8 mouse cellular contexts compared by ENCODE assay signal in genomic region chr6:85068322-85069022, GRCm38 (mm10). TPM values are rescaled to one million over a fixed set of nuclear protein-coding genes. Genes with fewer than 3 reads are reported as not detected.
DNase-seq lines count a peak whose midpoint lies in the region; ATAC-seq and TF ChIP-seq lines count a peak whose summit lies in the region.

No protein-coding gene starts in this region.

- H3K36me3 ChIP-seq in embryonic facial prominence, embryonic 15.5 days: no peaks in the 10 kb centered on the region
- H3K36me3 ChIP-seq in stomach, postnatal 0 days (ENCODE audit: control insufficient read depth, insufficient read depth, low read length): no peaks in the 10 kb centered on the region

- peak overlapping the region; percentile 59 for H3K4me2 ChIP-seq in embryonic facial prominence, embryonic 15.5 days (replicated peaks)
- H3K4me2 ChIP-seq in stomach, postnatal 0 days (replicated peaks; ENCODE audit: low read depth): peak overlapping the region; percentile 86

- DNase-seq in cerebellum, adult 9-10 months: peak; percentile 33
- no peak for DNase-seq in cerebellum, postnatal 4 days (ENCODE audit: low spot score in 2 of 2)
- peak; percentile 77 for DNase-seq in ES-CJ7 (ENCODE audit: low read depth, low spot score)
- DNase-seq in layer of hippocampus, postnatal 14 days (ENCODE audit: low spot score in 2 of 2): peak; percentile 28 to 67
- peak; percentile 8 for DNase-seq in lung, postnatal 25 days (ENCODE audit: low spot score)
- no peak for DNase-seq in stomach, postnatal 0 days (ENCODE audit: low spot score)

- no peaks in the 10 kb centered on the region for H3K27me3 ChIP-seq in embryonic facial prominence, embryonic 15.5 days
- H3K27me3 ChIP-seq in stomach, postnatal 0 days (ENCODE audit: control insufficient read depth, insufficient read depth, low read length): no peaks in the 10 kb centered on the region

- TF ChIP-seq CTCF in stomach, postnatal 0 days (IDR thresholded peaks at IDR 0.05; ENCODE audit: low read depth): peak; percentile 39

- peak overlapping the region; percentile 66 for H3K4me3 ChIP-seq in embryonic facial prominence, embryonic 15.5 days (replicated peaks)
- peak overlapping the region; percentile 94 for H3K4me3 ChIP-seq in stomach, postnatal 0 days (ENCODE audit: low read depth, low read length)

- H3K9ac ChIP-seq in embryonic facial prominence, embryonic 15.5 days: peak overlapping the region; percentile 88
- H3K9ac ChIP-seq in stomach, postnatal 0 days (ENCODE audit: low read length): peak overlapping the region; percentile 83

- peak; percentile 26 for ATAC-seq in embryonic facial prominence, embryonic 15.5 days (ENCODE audit: insufficient number of reproducible peaks, low FRiP score, low TSS enrichment, low read depth)
- ATAC-seq in hematopoietic stem cell, adult 5-6 weeks (replicated peaks in 1 of 2; ENCODE audit: insufficient read depth in 1 of 2, low FRiP score in 2 of 2, low TSS enrichment in 1 of 2, low read depth in 1 of 2, poor library complexity in 2 of 2, severe bottlenecking in 2 of 2): peak; percentile 33 to 51
- peak; percentile 50 for ATAC-seq in stomach, postnatal 0 days (ENCODE audit: low FRiP score, low TSS enrichment)

- 2% methylated on average over 17 of the region's 17 CpGs for WGBS in embryonic facial prominence, embryonic 15.5 days
- 3% methylated on average over 17 of the region's 17 CpGs for WGBS in stomach, postnatal 0 days

- H3K27ac ChIP-seq in embryonic facial prominence, embryonic 15.5 days (replicated peaks): peak overlapping the region; percentile 90
- peak overlapping the region; percentile 93 for H3K27ac ChIP-seq in stomach, postnatal 0 days (replicated peaks)

- H3K4me1 ChIP-seq in embryonic facial prominence, embryonic 15.5 days: peaks cover 10% of the 10 kb centered on the region
- no peaks in the 10 kb centered on the region; the same call in 1 of the 2 replicates for H3K4me1 ChIP-seq in stomach, postnatal 0 days (replicated peaks; ENCODE audit: control insufficient read depth, insufficient read depth)

- TF ChIP-seq EP300 in stomach, postnatal 0 days (optimal IDR thresholded peaks at IDR 0.05): no peak

- H3K9me3 ChIP-seq in embryonic facial prominence, embryonic 15.5 days (replicated peaks): no peaks in the 10 kb centered on the region
- H3K9me3 ChIP-seq in stomach, postnatal 0 days (ENCODE audit: control insufficient read depth, low read length): no peaks in the 10 kb centered on the region

RNA-seq across cellular contexts. Expression of gene Exoc6b, which starts 0.8 kb away (rescaled TPM):
- polyA plus RNA-seq in embryonic facial prominence, embryonic 15.5 days (2015; fragmentation: Nextera tagmentation; extraction: Ambion mirVana): 34.0 and 36.5 TPM in 2 replicates
- total RNA-seq in hematopoietic stem cell, adult 5-6 weeks (2017): 17.5 and 22.5 TPM in 2 replicates
- total RNA-seq in layer of hippocampus, postnatal 14 days (2021): 100 to 1,000 TPM in 1 of 2 experiments, 10 to 100 TPM in 1; 98.3 to 105 TPM
- 11.7 and 13.8 TPM in 2 replicates for polyA plus RNA-seq in stomach, postnatal 0 days (2015; fragmentation: Nextera tagmentation; extraction: Ambion mirVana)

Comparison
In these comparisons a context has a peak if more than half of its experiments do, and no peak if none do; other contexts are left out.
1. DNase-seq: peak in cerebellum, adult 9-10 months (single experiment), ES-CJ7 (single experiment), layer of hippocampus, postnatal 14 days (2 of 2) and lung, postnatal 25 days (single experiment); none in cerebellum, postnatal 4 days (0 of 2) and stomach, postnatal 0 days (single experiment).
2. Peak in every context shown above with its lines, with median percentiles within 50 percentile points of each other: ATAC-seq.